Mouse (Mus musculus): ENCODE results near the gene Bhlhe41. TPM values are rescaled to one million over a fixed set of nuclear protein-coding genes. Genes with fewer than 3 reads are reported as not detected.
A peak's percentile ranks its signal among the peaks of the same experiment; 100 is the strongest.

The Bhlhe41 gene
- polyA plus RNA-seq, 1 experiment from 2014 or later, result 0.77 TPM

- ATAC-seq, result peak; percentile 62
Measured at GRCm38 (mm10) chr6:145876986-145877735, 11.8 kb upstream of the Bhlhe41 start.

GRCm38 (mm10) chr6:145873354-145873753 lies 8.0 kb upstream of the Bhlhe41 start:
- ATAC-seq, result no peak
- H3K4me1 ChIP-seq (ENCODE audit: control insufficient read depth, insufficient read depth, low read length), result no peaks in the 10 kb centered on the region
- H3K4me2 ChIP-seq (ENCODE audit: low read depth, low read length), result no peak overlapping the region
- no peaks in the 10 kb centered on the region for H3K9me3 ChIP-seq (ENCODE audit: control insufficient read depth, low read length)
- H3K9ac ChIP-seq (ENCODE audit: low read depth, low read length), result no peak overlapping the region
- no peaks in the 10 kb centered on the region for H3K27me3 ChIP-seq (replicated peaks; ENCODE audit: control insufficient read depth, insufficient read depth, low read length)
- no peaks in the 10 kb centered on the region for H3K36me3 ChIP-seq (ENCODE audit: control insufficient read depth, insufficient read depth, low read length)
- H3K4me3 ChIP-seq (ENCODE audit: low read length), result no peak overlapping the region
- H3K27ac ChIP-seq (ENCODE audit: low read length), result no peak overlapping the region
- 83% methylated on average over 8 of the region's 8 CpGs for WGBS

More at GRCm38 (mm10) chr6:145876986-145877735, 11.8 kb upstream of the Bhlhe41 start:
- 77% methylated on average over 9 of the region's 9 CpGs for WGBS
- Histone ChIP-seq H3K27ac (ENCODE audit: low read length) (no peak overlapping the region), H3K9me3 (ENCODE audit: control insufficient read depth, low read length) (no peaks in the 10 kb centered on the region), H3K4me1 (ENCODE audit: control insufficient read depth, insufficient read depth, low read length) (no peaks in the 10 kb centered on the region), H3K27me3 (replicated peaks; ENCODE audit: control insufficient read depth, insufficient read depth, low read length) (no peaks in the 10 kb centered on the region), H3K4me2 (ENCODE audit: low read depth, low read length) (no peak overlapping the region), H3K4me3 (ENCODE audit: low read length) (no peak overlapping the region), H3K9ac (ENCODE audit: low read depth, low read length) (no peak overlapping the region), H3K36me3 (ENCODE audit: control insufficient read depth, insufficient read depth, low read length) (no peaks in the 10 kb centered on the region)

GRCm38 (mm10) chr6:145872010-145872409 lies 6.7 kb upstream of the Bhlhe41 start:
- ATAC-seq, result no peak
- 87% methylated on average over 7 of the region's 7 CpGs for WGBS
- H3K9me3 ChIP-seq (ENCODE audit: control insufficient read depth, low read length), result no peaks in the 10 kb centered on the region
- no peaks in the 10 kb centered on the region for H3K36me3 ChIP-seq (ENCODE audit: control insufficient read depth, insufficient read depth, low read length)
- no peaks in the 10 kb centered on the region for H3K4me1 ChIP-seq (ENCODE audit: control insufficient read depth, insufficient read depth, low read length)
- H3K4me3 ChIP-seq (ENCODE audit: low read length), result no peak overlapping the region
- no peak overlapping the region for H3K27ac ChIP-seq (ENCODE audit: low read length)
- H3K4me2 ChIP-seq (ENCODE audit: low read depth, low read length), result no peak overlapping the region
- no peaks in the 10 kb centered on the region; the same call in 1 of the 2 replicates for H3K27me3 ChIP-seq (replicated peaks; ENCODE audit: control insufficient read depth, insufficient read depth, low read length)
- no peak overlapping the region for H3K9ac ChIP-seq (ENCODE audit: low read depth, low read length)

- H3K27me3 ChIP-seq (replicated peaks; ENCODE audit: control insufficient read depth, insufficient read depth, low read length), result peaks cover 3% of the 10 kb centered on the region; the same call in 1 of the 2 replicates
- H3K4me3 ChIP-seq (ENCODE audit: low read length), result no peak overlapping the region
- WGBS, result 65% methylated on average over 4 of the region's 4 CpGs
- no peaks in the 10 kb centered on the region for H3K36me3 ChIP-seq (ENCODE audit: control insufficient read depth, insufficient read depth, low read length)
- no peaks in the 10 kb centered on the region for H3K9me3 ChIP-seq (ENCODE audit: control insufficient read depth, low read length)
- no peak overlapping the region for H3K4me2 ChIP-seq (ENCODE audit: low read depth, low read length)
- no peak overlapping the region for H3K9ac ChIP-seq (ENCODE audit: low read depth, low read length)
- peaks cover 3% of the 10 kb centered on the region; the same call in 1 of the 2 replicates for H3K4me1 ChIP-seq (ENCODE audit: control insufficient read depth, insufficient read depth, low read length)
- no peak overlapping the region for H3K27ac ChIP-seq (ENCODE audit: low read length)
- no peak for ATAC-seq
Measured at GRCm38 (mm10) chr6:145870991-145871390, 5.6 kb upstream of the Bhlhe41 start.

- Histone ChIP-seq H3K4me1 (ENCODE audit: control insufficient read depth, insufficient read depth, low read length) (peaks cover 15% of the 10 kb centered on the region; the same call in 1 of the 2 replicates), H3K9ac (ENCODE audit: low read depth, low read length) (no peak overlapping the region; the same call in 1 of the 2 replicates), H3K27ac (ENCODE audit: low read length) (no peak overlapping the region), H3K27me3 (replicated peaks; ENCODE audit: control insufficient read depth, insufficient read depth, low read length) (peaks cover 42% of the 10 kb centered on the region), H3K36me3 (ENCODE audit: control insufficient read depth, insufficient read depth, low read length) (no peaks in the 10 kb centered on the region), H3K4me3 (ENCODE audit: low read length) (no peak overlapping the region), H3K9me3 (ENCODE audit: control insufficient read depth, low read length) (no peaks in the 10 kb centered on the region), H3K4me2 (ENCODE audit: low read depth, low read length) (peak overlapping the region; percentile 98; the same call in 1 of the 2 replicates)
- no peak for ATAC-seq
- WGBS, result 61% methylated on average over 3 of the region's 3 CpGs
Measured at GRCm38 (mm10) chr6:145867111-145867510, 1.8 kb upstream of the Bhlhe41 start.

- H3K27me3 ChIP-seq (replicated peaks; ENCODE audit: control insufficient read depth, insufficient read depth, low read length), result peaks cover 43% of the 10 kb centered on the region
- ATAC-seq, result peak; percentile 77
- WGBS, result under 1% methylated on average over 69 of the region's 69 CpGs
Measured at GRCm38 (mm10) chr6:145865886-145866851, 811 bp upstream of the Bhlhe41 start.

GRCm38 (mm10) chr6:145864171-145864570 lies 1.2 kb downstream of the Bhlhe41 start:
- H3K4me3 ChIP-seq (ENCODE audit: low read length), result peak overlapping the region; percentile 63
- no peak overlapping the region for H3K27ac ChIP-seq (ENCODE audit: low read length)
- no peaks in the 10 kb centered on the region for H3K36me3 ChIP-seq (ENCODE audit: control insufficient read depth, insufficient read depth, low read length)
- H3K9me3 ChIP-seq (ENCODE audit: control insufficient read depth, low read length), result no peaks in the 10 kb centered on the region
- 3% methylated on average over 8 of the region's 8 CpGs for WGBS
- peak overlapping the region; percentile 99 for H3K4me2 ChIP-seq (ENCODE audit: low read depth, low read length)
- no peak for ATAC-seq
- H3K27me3 ChIP-seq (replicated peaks; ENCODE audit: control insufficient read depth, insufficient read depth, low read length), result peaks cover 43% of the 10 kb centered on the region
- H3K4me1 ChIP-seq (ENCODE audit: control insufficient read depth, insufficient read depth, low read length), result peaks cover 15% of the 10 kb centered on the region; the same call in 1 of the 2 replicates
- peak overlapping the region; percentile 64; the same call in 1 of the 2 replicates for H3K9ac ChIP-seq (ENCODE audit: low read depth, low read length)

More at GRCm38 (mm10) chr6:145865886-145866851, 811 bp upstream of the Bhlhe41 start:
- Histone ChIP-seq H3K4me1 (ENCODE audit: control insufficient read depth, insufficient read depth, low read length) (peaks cover 15% of the 10 kb centered on the region; the same call in 1 of the 2 replicates), H3K36me3 (ENCODE audit: control insufficient read depth, insufficient read depth, low read length) (no peaks in the 10 kb centered on the region), H3K4me3 (ENCODE audit: low read length) (peak overlapping the region; percentile 58), H3K9ac (ENCODE audit: low read depth, low read length) (peak overlapping the region; percentile 65), H3K9me3 (ENCODE audit: control insufficient read depth, low read length) (no peaks in the 10 kb centered on the region), H3K4me2 (ENCODE audit: low read depth, low read length) (peak overlapping the region; percentile 98), H3K27ac (ENCODE audit: low read length) (no peak overlapping the region)

- Histone ChIP-seq H3K27me3 (replicated peaks; ENCODE audit: control insufficient read depth, insufficient read depth, low read length) (peaks cover 43% of the 10 kb centered on the region), H3K9ac (ENCODE audit: low read depth, low read length) (peak overlapping the region; percentile 64), H3K27ac (ENCODE audit: low read length) (no peak overlapping the region), H3K9me3 (ENCODE audit: control insufficient read depth, low read length) (no peaks in the 10 kb centered on the region), H3K4me3 (ENCODE audit: low read length) (peak overlapping the region; percentile 63), H3K36me3 (ENCODE audit: control insufficient read depth, insufficient read depth, low read length) (no peaks in the 10 kb centered on the region), H3K4me1 (ENCODE audit: control insufficient read depth, insufficient read depth, low read length) (peaks cover 15% of the 10 kb centered on the region; the same call in 1 of the 2 replicates), H3K4me2 (ENCODE audit: low read depth, low read length) (peak overlapping the region; percentile 99)
- ATAC-seq, result peak; percentile 71
- WGBS, result under 1% methylated on average over 80 of the region's 105 CpGs
Measured at GRCm38 (mm10) chr6:145863065-145863971, 2.0 kb downstream of the Bhlhe41 start.
